Mouse (Mus musculus) MEL (cell line): ENCODE results near the gene Ets1. TPM values are rescaled to one million over a fixed set of nuclear protein-coding genes. Genes with fewer than 3 reads are reported as not detected.

Source experiments
- DNase-seq: peaks from one replicate; pipeline ENCODE4 v3.0.0; 2011; ENCODE audit warnings: low read depth, low spot score
- H3K27ac ChIP-seq: 2 replicates; pipeline ENCODE4 v1.5.1; 2012; ENCODE audit warnings: low read depth, mild to moderate bottlenecking, control low read depth, low read length, moderate library complexity; ENCODE audit not compliant: control insufficient read depth
- H3K27me3 ChIP-seq, 2 experiments: fragments of 150-350 bp in 1 of 2; sonication (generic) in 1 of 2; 2 replicates each; pipeline ENCODE4 v1.6.1; 2012; ENCODE audit warnings: low read length in 2 of 2, mild to moderate bottlenecking in 2 of 2, improper control_type of control experiment in 1 of 2, moderate library complexity in 1 of 2; ENCODE audit not compliant: insufficient read depth in 2 of 2, control insufficient read depth in 1 of 2
- H3K36me3 ChIP-seq, 2 experiments: 2 replicates each; pipeline ENCODE4 v1.6.1; 2012 to 2014; ENCODE audit warnings: low read length in 2 of 2, improper control_type of control experiment in 1 of 2, inconsistent platforms in 1 of 2, mild to moderate bottlenecking in 1 of 2; ENCODE audit not compliant: insufficient read depth in 2 of 2, control insufficient read depth in 1 of 2
- H3K4me1 ChIP-seq, 2 experiments: fragments of 150-350 bp in 1 of 2; sonication (generic) in 1 of 2; 2 replicates each; pipeline ENCODE4 v1.6.1; 2012; ENCODE audit warnings: low read length in 2 of 2, improper control_type of control experiment in 1 of 2, mild to moderate bottlenecking in 1 of 2; ENCODE audit not compliant: insufficient read depth in 2 of 2, control insufficient read depth in 1 of 2
- H3K4me3 ChIP-seq, 2 experiments: fragments of 150-350 bp in 1 of 2; sonication (generic) in 1 of 2; 2 replicates each; pipeline ENCODE4 v1.5.1; 2012; ENCODE audit warnings: low read depth in 2 of 2, low read length in 2 of 2, mild to moderate bottlenecking in 2 of 2, moderate library complexity in 2 of 2, control low read depth in 1 of 2, improper control_type of control experiment in 1 of 2; ENCODE audit not compliant: control insufficient read depth in 1 of 2, insufficient read depth in 1 of 2
- H3K79me2 ChIP-seq: 2 replicates; pipeline ENCODE4 v1.6.1; 2012; ENCODE audit warnings: mild to moderate bottlenecking, low read length, moderate library complexity; ENCODE audit not compliant: control insufficient read depth, poor library complexity, insufficient read depth
- H3K9ac ChIP-seq: 2 replicates; pipeline ENCODE4 v1.6.1; 2012; ENCODE audit warnings: low read depth, mild to moderate bottlenecking, control low read depth, low read length, moderate library complexity; ENCODE audit not compliant: control insufficient read depth, poor library complexity, severe bottlenecking
- H3K9me3 ChIP-seq: fragments of 150-350 bp; sonication (generic); replicated peaks from 2 replicates; pipeline ENCODE4 v1.6.1; 2012; ENCODE audit warnings: mild to moderate bottlenecking, low read length, improper control_type of control experiment, moderate library complexity; ENCODE audit not compliant: insufficient read depth
- BHLHE40 ChIP-seq: IDR thresholded peaks from 2 replicates; pipeline ENCODE4 v1.6.1; 2012; ENCODE audit warnings: low read depth, mild to moderate bottlenecking, inconsistent platforms, low read length, improper control_type of control experiment, borderline replicate concordance
- CHD1 ChIP-seq: IDR thresholded peaks from 2 replicates; pipeline ENCODE4 v1.6.1; 2012; ENCODE audit warnings: low read depth, mild to moderate bottlenecking, inconsistent platforms, low read length, improper control_type of control experiment
- CHD2 ChIP-seq: IDR thresholded peaks from 2 replicates; pipeline ENCODE4 v1.6.1; 2011; ENCODE audit warnings: low read length, improper control_type of control experiment
- CTCF ChIP-seq, 3 experiments: IDR thresholded peaks in 2 of 3; conservative IDR thresholded peaks in 1 of 3; 2 replicates each; pipeline ENCODE4 v1.5.1; 2011 to 2012; ENCODE audit warnings: low read length in 3 of 3, low read depth in 2 of 3, mild to moderate bottlenecking in 2 of 3, improper control_type of control experiment in 1 of 3, inconsistent platforms in 1 of 3, mixed read lengths in 1 of 3, moderate library complexity in 1 of 3; ENCODE audit not compliant: control insufficient read depth in 1 of 3, insufficient read depth in 1 of 3, poor library complexity in 1 of 3, severe bottlenecking in 1 of 3
- E2F4 ChIP-seq: IDR thresholded peaks from 2 replicates; pipeline ENCODE4 v1.6.1; 2011; ENCODE audit warnings: low read depth, low read length, improper control_type of control experiment, borderline replicate concordance
- ELF1 ChIP-seq: IDR thresholded peaks from 2 replicates; pipeline ENCODE4 v1.6.1; 2014; ENCODE audit warnings: low read depth, mild to moderate bottlenecking, inconsistent platforms, low read length, improper control_type of control experiment, moderate library complexity
- EP300 ChIP-seq, 2 experiments: IDR thresholded peaks; 2 replicates each; pipeline ENCODE4 v1.6.1; 2011; ENCODE audit warnings: improper control_type of control experiment in 2 of 2, low read length in 2 of 2, low read depth in 1 of 2, mild to moderate bottlenecking in 1 of 2
- ETS1 ChIP-seq: IDR thresholded peaks from 2 replicates; pipeline ENCODE4 v1.6.1; 2012; ENCODE audit warnings: low read depth, mild to moderate bottlenecking, inconsistent platforms, low read length, improper control_type of control experiment, moderate library complexity
- GATA1 ChIP-seq: IDR thresholded peaks from 2 replicates; pipeline ENCODE4 v1.6.1; 2011; ENCODE audit warnings: low read depth, low read length, improper control_type of control experiment
- HCFC1 ChIP-seq: IDR thresholded peaks from 2 replicates; pipeline ENCODE4 v1.6.1; 2012; ENCODE audit warnings: low read depth, mild to moderate bottlenecking, inconsistent platforms, low read length, improper control_type of control experiment, moderate library complexity
- KAT2A ChIP-seq: conservative IDR thresholded peaks from 2 replicates; pipeline ENCODE4 v1.6.1; 2012; ENCODE audit warnings: low read depth, low read length, improper control_type of control experiment, inconsistent platforms
- MAFK ChIP-seq: IDR thresholded peaks from 2 replicates; pipeline ENCODE4 v1.6.1; 2011; ENCODE audit warnings: low read depth, mild to moderate bottlenecking, low read length, improper control_type of control experiment, borderline replicate concordance
- MEF2A ChIP-seq: IDR thresholded peaks from 2 replicates; pipeline ENCODE4 v1.6.1; 2014; ENCODE audit warnings: low read depth, mild to moderate bottlenecking, inconsistent platforms, low read length, improper control_type of control experiment; ENCODE audit not compliant: poor library complexity, insufficient replicate concordance, severe bottlenecking; ENCODE audit errors: extremely low read depth
- MYB ChIP-seq: IDR thresholded peaks from 2 replicates; pipeline ENCODE4 v1.6.1; 2011; ENCODE audit warnings: mild to moderate bottlenecking, low read depth, low read length, improper control_type of control experiment
- MYC ChIP-seq: IDR thresholded peaks from 2 replicates; pipeline ENCODE4 v1.6.1; 2011; ENCODE audit warnings: low read depth, mild to moderate bottlenecking, low read length, improper control_type of control experiment, moderate library complexity
- NELFE ChIP-seq: IDR thresholded peaks from 2 replicates; pipeline ENCODE4 v1.6.1; 2011; ENCODE audit warnings: low read depth, low read length, improper control_type of control experiment
- NRF1 ChIP-seq: IDR thresholded peaks from 2 replicates; pipeline ENCODE4 v1.6.1; 2014; ENCODE audit warnings: low read depth, mild to moderate bottlenecking, inconsistent platforms, low read length, improper control_type of control experiment, moderate library complexity; ENCODE audit not compliant: poor library complexity, insufficient read depth, severe bottlenecking
- POLR2A ChIP-seq, 2 experiments: IDR thresholded peaks; 2 replicates each; pipeline ENCODE4 v1.6.1; 2011 to 2012; ENCODE audit warnings: low read length in 2 of 2, mild to moderate bottlenecking in 2 of 2, control low read depth in 1 of 2, improper control_type of control experiment in 1 of 2, low read depth in 1 of 2, moderate library complexity in 1 of 2; ENCODE audit not compliant: control insufficient read depth in 1 of 2, insufficient read depth in 1 of 2, poor library complexity in 1 of 2
- POLR2AphosphoS2 ChIP-seq: IDR thresholded peaks from 2 replicates; pipeline ENCODE4 v1.6.1; 2011; ENCODE audit warnings: low read length, improper control_type of control experiment
- RCOR1 ChIP-seq: IDR thresholded peaks from 2 replicates; pipeline ENCODE4 v1.6.1; 2012; ENCODE audit warnings: low read depth, mild to moderate bottlenecking, inconsistent platforms, low read length, improper control_type of control experiment
- SMC3 ChIP-seq: IDR thresholded peaks from 2 replicates; pipeline ENCODE4 v1.6.1; 2011; ENCODE audit warnings: low read depth, low read length, improper control_type of control experiment
- TAL1 ChIP-seq: IDR thresholded peaks from 2 replicates; pipeline ENCODE4 v1.6.1; 2012; ENCODE audit warnings: mild to moderate bottlenecking, inconsistent platforms, low read length, moderate library complexity, mixed read lengths
- TBP ChIP-seq: IDR thresholded peaks from 2 replicates; pipeline ENCODE4 v1.8.0; 2011; ENCODE audit warnings: low read depth, low read length, improper control_type of control experiment
- polyA plus RNA-seq, 2 experiments: library from polyadenylated mRNA; stranded (reverse) in 1 of 2; unstranded in 1 of 2; fragments of >175 nt in 1 of 2; fragments of >200 nt in 1 of 2; gene quantifications; 2 replicates each; pipeline versions ENCODE4 v1.2.1 to v1.2.4; 2012; ENCODE audit warnings: low replicate concordance in 2 of 2, low read depth in 1 of 2; ENCODE audit not compliant: insufficient read length in 2 of 2, insufficient read depth in 1 of 2, missing spikeins in 1 of 2
- total RNA-seq: library from RNA; depleted of rRNA; stranded (reverse); fragments of 300-350 nt; gene quantifications from 2 replicates; pipeline ENCODE4 v1.2.3, GENCODE M21; 2012

Gene Ets1
- total and polyA plus RNA-seq, 3 experiments: 0.10 to 0.19 TPM; not detected in 1

DNA sequence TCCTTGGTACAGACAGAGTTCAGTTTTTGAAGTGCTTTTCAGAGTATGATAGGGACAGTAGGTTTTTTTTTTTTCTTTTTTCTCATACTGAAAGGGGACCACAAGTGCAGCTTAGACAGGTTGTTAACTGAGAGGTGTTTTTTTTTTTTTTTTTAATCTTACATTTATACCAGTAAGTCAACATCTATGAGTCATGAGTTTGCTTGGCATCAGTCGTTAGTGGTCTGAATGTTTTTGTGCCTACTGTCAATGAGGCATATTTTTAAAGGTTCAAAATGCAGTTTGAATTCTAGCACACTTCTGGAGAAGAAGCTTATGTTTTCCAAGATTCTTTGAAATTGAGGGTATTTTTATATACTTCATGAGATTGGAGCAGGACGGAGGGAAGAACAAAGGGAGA lies 56.9 kb downstream of the Ets1 start:
- Histone ChIP-seq H3K79me2 (no peaks in the 10 kb centered on the region; the same call in 1 of the 2 replicates), H3K36me3 (peaks cover 0 to 3% of the 10 kb centered on the region in 2 experiments; a peak in 1 of 4 replicates), H3K27me3 (peaks cover 3 to 6% of the 10 kb centered on the region in 2 experiments; a peak in 2 of 4 replicates), H3K9ac (no peak overlapping the region), H3K4me3 (no peak overlapping the region), H3K9me3 (no peaks in the 10 kb centered on the region), H3K27ac (no peak overlapping the region), H3K4me1 (peaks cover 2 to 4% of the 10 kb centered on the region in 2 experiments; a peak in 2 of 4 replicates)
- TF ChIP-seq NELFE: no peak
- no peak for TF ChIP-seq TBP
- no peak for TF ChIP-seq ELF1
- TF ChIP-seq HCFC1: no peak
- DNase-seq: no peak

- H3K9me3 ChIP-seq: no peaks in the 10 kb centered on the region
- TF ChIP-seq GATA1: no peak
- no peak for TF ChIP-seq SMC3
- no peak for TF ChIP-seq MEF2A
- no peak for TF ChIP-seq TAL1
- no peak for TF ChIP-seq HCFC1
- no peak for TF ChIP-seq POLR2A (IDR thresholded peaks at IDR 0.05; ENCODE audit: control insufficient read depth in 1 of 2, insufficient read depth in 1 of 2, low read depth in 1 of 2, low read length in 2 of 2, poor library complexity in 1 of 2)
- TF ChIP-seq BHLHE40: no peak
- TF ChIP-seq EP300 (IDR thresholded peaks at IDR 0.05; ENCODE audit: low read depth in 1 of 2, low read length in 2 of 2): no peak
- TF ChIP-seq, all 39 proteins: peak for 0
- Histone ChIP-seq H3K27me3 (peaks cover 3 to 6% of the 10 kb centered on the region in 2 experiments; a peak in 2 of 4 replicates), H3K4me1 (peaks cover 2 to 4% of the 10 kb centered on the region in 2 experiments; a peak in 2 of 4 replicates), H3K27ac (no peak overlapping the region), H3K36me3 (peaks cover 0 to 3% of the 10 kb centered on the region in 2 experiments; a peak in 1 of 4 replicates), H3K4me3 (no peak overlapping the region), H3K79me2 (no peaks in the 10 kb centered on the region; the same call in 1 of the 2 replicates), H3K9ac (no peak overlapping the region)
- no peak for DNase-seq
These were observed 57.4 kb downstream of the Ets1 start for GRCm38 (mm10) chr9:32693411-32693810.

GRCm38 (mm10) chr9:32694111-32694824 lies 58.2 kb downstream of the Ets1 start:
- H3K9me3 ChIP-seq: no peaks in the 10 kb centered on the region
- peaks cover 2 to 4% of the 10 kb centered on the region in 2 experiments; a peak in 2 of 4 replicates for H3K4me1 ChIP-seq
- no peak overlapping the region for H3K4me3 ChIP-seq
- TF ChIP-seq KAT2A: no peak
- no peak for TF ChIP-seq NRF1
- no peak for TF ChIP-seq CHD2
- TF ChIP-seq CTCF (IDR thresholded peaks at IDR 0.05 in 2 of 3, conservative IDR thresholded peaks at IDR 0.05 in 1 of 3; ENCODE audit: control insufficient read depth in 1 of 3, insufficient read depth in 1 of 3, low read depth in 2 of 3, low read length in 3 of 3, poor library complexity in 1 of 3, severe bottlenecking in 1 of 3): no peak
- no peak for TF ChIP-seq ETS1
- no peak for TF ChIP-seq RCOR1
- no peak for TF ChIP-seq MAFK
- TF ChIP-seq ELF1: no peak
- TF ChIP-seq NELFE: no peak
- no peak for TF ChIP-seq POLR2A (IDR thresholded peaks at IDR 0.05; ENCODE audit: control insufficient read depth in 1 of 2, insufficient read depth in 1 of 2, low read depth in 1 of 2, low read length in 2 of 2, poor library complexity in 1 of 2)
- no peak for TF ChIP-seq POLR2AphosphoS2
- TF ChIP-seq MYC: no peak
- no peak for TF ChIP-seq MYB
- TF ChIP-seq CHD1: no peak
- TF ChIP-seq E2F4: no peak
- no peak overlapping the region for H3K9ac ChIP-seq
- H3K27ac ChIP-seq: no peak overlapping the region
- no peaks in the 10 kb centered on the region; the same call in 1 of the 2 replicates for H3K79me2 ChIP-seq
- peaks cover 0 to 3% of the 10 kb centered on the region in 2 experiments; a peak in 1 of 4 replicates for H3K36me3 ChIP-seq
- DNase-seq: no peak
- H3K27me3 ChIP-seq: peaks cover 3 to 6% of the 10 kb centered on the region in 2 experiments; a peak in 2 of 4 replicates
